Mouse (Mus musculus): ENCODE results near the gene 4933407L21Rik. TPM values are rescaled to one million over a fixed set of nuclear protein-coding genes. Genes with fewer than 3 reads are reported as not detected.

4933407L21Rik gene
- polyA plus RNA-seq, 1 experiment from 2014 or later = 7.1 TPM

DNA sequence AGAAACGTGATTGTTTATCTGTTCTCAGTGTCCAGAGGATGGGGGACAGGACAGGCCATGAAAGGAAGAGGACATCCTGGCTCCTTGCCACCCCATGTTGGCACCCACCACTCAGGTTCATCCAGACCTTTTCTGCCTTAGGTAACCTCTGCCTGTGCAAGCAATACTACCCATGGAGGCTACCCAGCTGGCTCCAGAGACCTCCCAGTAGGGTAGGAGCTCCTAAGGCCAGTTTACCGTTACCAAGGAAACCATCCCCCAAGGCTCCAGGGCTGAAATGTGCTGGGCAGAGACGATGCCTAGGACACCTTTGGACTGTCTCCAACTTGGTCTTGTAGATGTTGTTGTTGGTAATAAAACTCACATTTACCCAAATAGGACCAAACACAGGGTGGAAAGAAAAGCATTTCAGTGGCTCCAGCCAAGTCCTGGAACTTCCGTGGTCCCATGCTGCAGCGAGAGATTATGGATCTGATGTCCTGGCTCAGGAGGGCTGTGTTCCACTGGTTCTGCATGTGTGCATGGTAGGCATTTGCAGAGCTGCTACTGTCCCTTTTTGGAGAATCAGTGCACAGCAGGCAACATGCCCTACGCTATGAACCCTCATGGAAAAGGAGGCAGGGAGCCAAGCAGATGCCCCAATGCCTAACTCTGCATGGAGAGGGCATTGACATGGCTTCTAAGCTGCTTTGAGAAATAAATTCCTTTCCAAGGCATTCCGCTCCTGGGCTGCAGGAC lies 6.0 kb upstream of the 4933407L21Rik start:
- no peak overlapping the region for H3K4me2 ChIP-seq
- ATAC-seq (ENCODE audit: low FRiP score, low read depth) = peak; percentile 81
- H3K36me3 ChIP-seq = no peaks in the 10 kb centered on the region
- no peak overlapping the region for H3K9ac ChIP-seq
- WGBS = 48% methylated on average over 7 of the region's 7 CpGs
- H3K27ac ChIP-seq (replicated peaks) = peak overlapping the region; percentile 69
- no peak overlapping the region for H3K4me3 ChIP-seq
- H3K27me3 ChIP-seq = no peaks in the 10 kb centered on the region
- no peaks in the 10 kb centered on the region for H3K9me3 ChIP-seq
- H3K4me1 ChIP-seq (replicated peaks) = peaks cover 28% of the 10 kb centered on the region

DNA sequence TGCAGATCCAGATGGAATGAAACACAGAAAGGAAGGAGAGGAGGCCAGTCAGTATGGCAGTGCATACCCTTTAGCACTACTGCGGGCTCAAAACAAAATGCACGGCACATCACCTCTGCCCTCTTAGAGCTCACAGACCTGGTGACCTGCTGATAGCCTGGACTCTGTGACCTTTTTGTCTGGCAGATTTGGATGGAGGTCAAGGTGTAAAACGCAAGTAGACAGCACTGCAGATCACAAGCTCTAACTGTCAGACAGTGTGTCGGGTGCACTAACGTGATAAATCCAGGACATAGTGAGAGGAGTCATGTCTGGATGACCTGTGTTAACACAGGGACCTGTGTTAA lies 5.4 kb upstream of the 4933407L21Rik start:
- ATAC-seq (ENCODE audit: low FRiP score, low read depth) = no peak
- H3K27me3 ChIP-seq = no peaks in the 10 kb centered on the region
- no peaks in the 10 kb centered on the region for H3K9me3 ChIP-seq
- peaks cover 27% of the 10 kb centered on the region for H3K4me1 ChIP-seq (replicated peaks)
- 70% methylated on average over 5 of the region's 5 CpGs for WGBS
- H3K4me2 ChIP-seq = no peak overlapping the region
- no peaks in the 10 kb centered on the region for H3K36me3 ChIP-seq
- H3K9ac ChIP-seq = no peak overlapping the region
- no peak overlapping the region for H3K4me3 ChIP-seq
- peak overlapping the region; percentile 69 for H3K27ac ChIP-seq (replicated peaks)

GRCm38 (mm10) chr1:85925183-85925582 lies 3.1 kb upstream of the 4933407L21Rik start:
- peaks cover 42% of the 10 kb centered on the region for H3K4me1 ChIP-seq (replicated peaks)
- H3K4me2 ChIP-seq = no peak overlapping the region
- H3K27me3 ChIP-seq = no peaks in the 10 kb centered on the region
- no peaks in the 10 kb centered on the region for H3K36me3 ChIP-seq
- H3K4me3 ChIP-seq = no peak overlapping the region
- H3K27ac ChIP-seq (replicated peaks) = no peak overlapping the region
- H3K9ac ChIP-seq = no peak overlapping the region
- no peak for ATAC-seq (ENCODE audit: low FRiP score, low read depth)
- H3K9me3 ChIP-seq = no peaks in the 10 kb centered on the region
- WGBS = 81% methylated on average over 5 of the region's 5 CpGs

GRCm38 (mm10) chr1:85928688-85929065 lies 394 bp downstream of the 4933407L21Rik start:
- H3K9me3 ChIP-seq = no peaks in the 10 kb centered on the region
- WGBS = 33% methylated on average over 4 of the region's 4 CpGs
- peak overlapping the region; percentile 84 for H3K27ac ChIP-seq (replicated peaks)
- H3K4me2 ChIP-seq = 0 out of 2 replicates have a peak overlapping the region, but pooled peaks have one; percentile 11
- H3K4me1 ChIP-seq (replicated peaks) = peaks cover 43% of the 10 kb centered on the region
- H3K36me3 ChIP-seq = no peaks in the 10 kb centered on the region
- peak; percentile 31; the same call in 1 of the 2 replicates for ATAC-seq (ENCODE audit: low FRiP score, low read depth)
- no peaks in the 10 kb centered on the region for H3K27me3 ChIP-seq
- H3K9ac ChIP-seq = no peak overlapping the region
- no peak overlapping the region for H3K4me3 ChIP-seq

GRCm38 (mm10) chr1:85929406-85929805 lies 1.1 kb downstream of the 4933407L21Rik start:
- 84% methylated on average over 6 of the region's 6 CpGs for WGBS
- no peak overlapping the region for H3K4me3 ChIP-seq
- no peak overlapping the region for H3K4me2 ChIP-seq
- no peaks in the 10 kb centered on the region for H3K36me3 ChIP-seq
- no peak for ATAC-seq (ENCODE audit: low FRiP score, low read depth)
- no peaks in the 10 kb centered on the region for H3K9me3 ChIP-seq
- H3K9ac ChIP-seq = no peak overlapping the region
- H3K27ac ChIP-seq (replicated peaks) = peak overlapping the region; percentile 84
- H3K4me1 ChIP-seq (replicated peaks) = peaks cover 50% of the 10 kb centered on the region
- no peaks in the 10 kb centered on the region for H3K27me3 ChIP-seq

DNA sequence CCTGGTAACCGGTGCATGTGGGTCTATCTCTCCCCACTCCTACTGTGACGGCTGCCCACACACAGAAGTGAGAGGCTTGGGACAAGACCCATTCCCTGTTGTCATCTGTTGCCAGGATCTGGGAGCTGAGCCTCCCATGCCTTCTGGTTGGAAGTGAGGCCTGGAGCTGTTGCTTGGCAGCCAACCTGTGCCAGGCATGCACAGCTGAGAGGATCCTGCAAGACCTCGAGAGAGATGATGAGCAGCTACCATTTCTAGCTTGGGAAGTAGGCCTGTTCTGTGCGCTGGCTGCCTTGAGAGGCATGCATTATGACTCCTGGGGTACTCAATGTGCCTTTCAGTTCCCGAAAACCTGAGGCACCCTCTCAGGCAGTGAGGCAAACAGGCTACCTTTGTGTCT lies 2.9 kb downstream of the 4933407L21Rik start:
- no peak for ATAC-seq (ENCODE audit: low FRiP score, low read depth)
- no peak overlapping the region for H3K4me2 ChIP-seq
- no peak overlapping the region for H3K4me3 ChIP-seq
- no peaks in the 10 kb centered on the region for H3K36me3 ChIP-seq
- no peak overlapping the region for H3K9ac ChIP-seq
- H3K27me3 ChIP-seq = no peaks in the 10 kb centered on the region
- H3K27ac ChIP-seq (replicated peaks) = no peak overlapping the region
- no peaks in the 10 kb centered on the region for H3K9me3 ChIP-seq
- 61% methylated on average over 5 of the region's 5 CpGs for WGBS
- peaks cover 57% of the 10 kb centered on the region for H3K4me1 ChIP-seq (replicated peaks)

DNA sequence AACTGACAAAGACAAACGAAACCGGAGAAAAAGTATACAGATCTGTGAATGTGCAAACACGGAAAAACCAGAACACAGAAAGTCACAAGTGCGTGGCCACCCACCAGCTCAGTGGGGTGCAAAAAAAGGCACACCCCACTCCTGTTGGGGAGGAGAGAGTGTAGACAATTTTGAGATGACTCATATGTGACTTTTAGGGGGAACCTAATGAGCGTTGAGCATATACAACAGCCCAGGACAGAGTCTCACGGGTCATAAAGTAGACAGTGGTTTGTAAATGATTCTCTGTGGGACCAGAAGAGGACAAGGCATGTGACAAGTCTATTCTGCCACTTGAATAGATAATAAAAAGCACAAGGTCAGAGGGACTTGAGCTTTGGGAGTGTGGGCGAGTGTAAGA lies 4.9 kb downstream of the 4933407L21Rik start:
- H3K4me3 ChIP-seq = no peak overlapping the region
- no peak for ATAC-seq (ENCODE audit: low FRiP score, low read depth)
- 9% methylated on average over 7 of the region's 7 CpGs for WGBS
- no peaks in the 10 kb centered on the region for H3K27me3 ChIP-seq
- H3K4me2 ChIP-seq = peak overlapping the region; percentile 34
- peaks cover 54% of the 10 kb centered on the region for H3K4me1 ChIP-seq (replicated peaks)
- no peaks in the 10 kb centered on the region for H3K36me3 ChIP-seq
- H3K9me3 ChIP-seq = no peaks in the 10 kb centered on the region
- peak overlapping the region; percentile 13; the same call in 1 of the 2 replicates for H3K9ac ChIP-seq
- peak overlapping the region; percentile 55; the same call in 1 of the 2 replicates for H3K27ac ChIP-seq (replicated peaks)

GRCm38 (mm10) chr1:85933631-85934465 lies 5.6 kb downstream of the 4933407L21Rik start:
- peak overlapping the region; percentile 13; the same call in 1 of the 2 replicates for H3K9ac ChIP-seq
- H3K4me2 ChIP-seq = peak overlapping the region; percentile 34
- peak overlapping the region; percentile 55 for H3K27ac ChIP-seq (replicated peaks)
- H3K27me3 ChIP-seq = no peaks in the 10 kb centered on the region
- ATAC-seq (ENCODE audit: low FRiP score, low read depth) = peak; percentile 57
- no peak overlapping the region for H3K4me3 ChIP-seq
- H3K36me3 ChIP-seq = no peaks in the 10 kb centered on the region
- H3K4me1 ChIP-seq (replicated peaks) = peaks cover 48% of the 10 kb centered on the region
- no peaks in the 10 kb centered on the region for H3K9me3 ChIP-seq
- 10% methylated on average over 11 of the region's 11 CpGs for WGBS

GRCm38 (mm10) chr1:85934560-85934959 lies 6.3 kb downstream of the 4933407L21Rik start:
- Histone ChIP-seq H3K27ac (replicated peaks) (no peak overlapping the region), H3K27me3 (no peaks in the 10 kb centered on the region), H3K4me1 (replicated peaks) (peaks cover 41% of the 10 kb centered on the region), H3K4me3 (no peak overlapping the region), H3K4me2 (no peak overlapping the region), H3K9me3 (no peaks in the 10 kb centered on the region), H3K9ac (no peak overlapping the region), H3K36me3 (no peaks in the 10 kb centered on the region)
- 9% methylated on average over 7 of the region's 7 CpGs for WGBS
- no peak for ATAC-seq (ENCODE audit: low FRiP score, low read depth)

- H3K9me3 ChIP-seq = no peaks in the 10 kb centered on the region
- no peak overlapping the region for H3K9ac ChIP-seq
- H3K4me1 ChIP-seq (replicated peaks) = peaks cover 38% of the 10 kb centered on the region
- H3K27me3 ChIP-seq = no peaks in the 10 kb centered on the region
- no peak overlapping the region for H3K27ac ChIP-seq (replicated peaks)
- 45% methylated on average over 8 of the region's 8 CpGs for WGBS
- H3K36me3 ChIP-seq = no peaks in the 10 kb centered on the region
- H3K4me2 ChIP-seq = no peak overlapping the region
- ATAC-seq (ENCODE audit: low FRiP score, low read depth) = no peak
- H3K4me3 ChIP-seq = no peak overlapping the region
Observed at GRCm38 (mm10) chr1:85935148-85935852, 7.0 kb downstream of the 4933407L21Rik start.

DNA sequence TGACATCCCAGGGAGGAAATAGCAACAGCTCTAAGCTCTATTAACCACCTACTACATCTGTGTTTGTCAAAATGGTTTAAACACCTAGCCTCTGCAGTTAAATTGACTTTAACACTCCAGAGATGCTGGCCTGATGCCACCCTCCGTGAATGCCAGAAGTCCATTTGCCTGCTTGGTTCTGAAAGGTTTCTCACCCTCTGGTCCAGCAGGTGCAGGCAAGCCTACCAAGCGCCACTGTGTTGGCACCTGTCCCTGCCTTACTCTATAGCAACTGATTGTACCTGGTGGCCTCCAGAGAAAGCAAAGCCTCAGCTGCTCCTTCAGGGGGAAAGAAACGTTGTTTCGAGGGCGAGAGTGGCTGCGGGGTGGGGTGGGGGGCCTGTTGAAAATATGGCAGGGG lies 8.0 kb downstream of the 4933407L21Rik start:
- H3K27ac ChIP-seq (replicated peaks) = no peak overlapping the region
- H3K27me3 ChIP-seq = no peaks in the 10 kb centered on the region
- peaks cover 33% of the 10 kb centered on the region for H3K4me1 ChIP-seq (replicated peaks)
- no peak overlapping the region for H3K4me3 ChIP-seq
- no peak overlapping the region for H3K4me2 ChIP-seq
- H3K36me3 ChIP-seq = no peaks in the 10 kb centered on the region
- ATAC-seq (ENCODE audit: low FRiP score, low read depth) = no peak
- no peak overlapping the region; the same call in 1 of the 2 replicates for H3K9ac ChIP-seq
- no peaks in the 10 kb centered on the region for H3K9me3 ChIP-seq
- WGBS = 76% methylated on average over 6 of the region's 6 CpGs

GRCm38 (mm10) chr1:85937323-85937722 lies 9.0 kb downstream of the 4933407L21Rik start:
- Histone ChIP-seq H3K4me2 (no peak overlapping the region), H3K36me3 (no peaks in the 10 kb centered on the region), H3K9ac (no peak overlapping the region), H3K4me3 (no peak overlapping the region), H3K9me3 (no peaks in the 10 kb centered on the region), H3K27me3 (no peaks in the 10 kb centered on the region), H3K4me1 (replicated peaks) (peaks cover 31% of the 10 kb centered on the region), H3K27ac (replicated peaks) (no peak overlapping the region)
- no peak for ATAC-seq (ENCODE audit: low FRiP score, low read depth)
- 88% methylated on average over 1 of the region's 1 CpGs for WGBS
